Mouse (Mus musculus): Measurements from ENCODE around the gene Acot11. TPM values are rescaled to one million over a fixed set of nuclear protein-coding genes. Genes with fewer than 3 reads are reported as not detected.
"Not testable (repeated sequence)": the region's sequence is repeated elsewhere in the genome, so short reads cannot be mapped to it uniquely, and the experiment has no call there.

Gene Acot11
- polyA plus RNA-seq, 1 experiment, result 4.1 TPM

- DNase-seq (ENCODE audit: low read depth), result no peak
These were observed 5.2 kb upstream of the Acot11 start for GRCm38 (mm10) chr4:106810039-106810438.

GRCm38 (mm10) chr4:106807287-106807686 lies 2.5 kb upstream of the Acot11 start:
- DNase-seq (ENCODE audit: low read depth), result no peak

GRCm38 (mm10) chr4:106805890-106806289 lies 1.1 kb upstream of the Acot11 start:
- DNase-seq (ENCODE audit: low read depth), result no peak

GRCm38 (mm10) chr4:106804201-106804909 lies 443 bp downstream of the Acot11 start:
- DNase-seq (ENCODE audit: low read depth), result no peak

GRCm38 (mm10) chr4:106803781-106804180 lies 1.0 kb downstream of the Acot11 start:
- DNase-seq (ENCODE audit: low read depth), result no peak

GRCm38 (mm10) chr4:106799772-106800336 lies 4.9 kb downstream of the Acot11 start:
- no peak for DNase-seq (ENCODE audit: low read depth)

GRCm38 (mm10) chr4:106798908-106799546 lies 5.8 kb downstream of the Acot11 start:
- DNase-seq (ENCODE audit: low read depth), result no peak

GRCm38 (mm10) chr4:106795289-106795688 lies 9.5 kb downstream of the Acot11 start:
- DNase-seq (ENCODE audit: low read depth), result no peak

GRCm38 (mm10) chr4:106794247-106794646 lies 10.6 kb downstream of the Acot11 start:
- DNase-seq (ENCODE audit: low read depth), result no peak

- not testable (repeated sequence) for DNase-seq (ENCODE audit: low read depth)
These were observed 11.0 kb downstream of the Acot11 start for GRCm38 (mm10) chr4:106793826-106794225.

GRCm38 (mm10) chr4:106792276-106792675 lies 12.5 kb downstream of the Acot11 start:
- no peak for DNase-seq (ENCODE audit: low read depth)

- DNase-seq (ENCODE audit: low read depth), result no peak
These were observed 13.9 kb downstream of the Acot11 start for GRCm38 (mm10) chr4:106790938-106791337.

- DNase-seq (ENCODE audit: low read depth), result not testable (repeated sequence)
These were observed 14.6 kb downstream of the Acot11 start for GRCm38 (mm10) chr4:106790218-106790617.

GRCm38 (mm10) chr4:106789705-106790104 lies 15.1 kb downstream of the Acot11 start:
- DNase-seq (ENCODE audit: low read depth), result no peak

- DNase-seq (ENCODE audit: low read depth), result no peak
These were observed 16.2 kb downstream of the Acot11 start for GRCm38 (mm10) chr4:106788627-106789026.

GRCm38 (mm10) chr4:106787830-106788229 lies 17.0 kb downstream of the Acot11 start:
- DNase-seq (ENCODE audit: low read depth), result no peak

GRCm38 (mm10) chr4:106785753-106786540 lies 18.9 kb downstream of the Acot11 start:
- DNase-seq (ENCODE audit: low read depth), result no peak

GRCm38 (mm10) chr4:106785345-106785744 lies 19.5 kb downstream of the Acot11 start:
- no peak for DNase-seq (ENCODE audit: low read depth)

GRCm38 (mm10) chr4:106784806-106785205 lies 20.0 kb downstream of the Acot11 start:
- no peak for DNase-seq (ENCODE audit: low read depth)

- no peak for DNase-seq (ENCODE audit: low read depth)
These were observed 21.7 kb downstream of the Acot11 start for GRCm38 (mm10) chr4:106783137-106783536.

- no peak for DNase-seq (ENCODE audit: low read depth)
These were observed 24.8 kb downstream of the Acot11 start for GRCm38 (mm10) chr4:106780045-106780444.

- DNase-seq (ENCODE audit: low read depth), result peak; percentile 94
These were observed 26.5 kb downstream of the Acot11 start for GRCm38 (mm10) chr4:106778116-106778788.
